Mouse (Mus musculus): ENCODE measurements around the gene Stat2.
"Not testable (repeated sequence)": the region's sequence is repeated elsewhere in the genome, so short reads cannot be mapped to it uniquely, and the experiment has no call there.

Gene Stat2

DNA sequence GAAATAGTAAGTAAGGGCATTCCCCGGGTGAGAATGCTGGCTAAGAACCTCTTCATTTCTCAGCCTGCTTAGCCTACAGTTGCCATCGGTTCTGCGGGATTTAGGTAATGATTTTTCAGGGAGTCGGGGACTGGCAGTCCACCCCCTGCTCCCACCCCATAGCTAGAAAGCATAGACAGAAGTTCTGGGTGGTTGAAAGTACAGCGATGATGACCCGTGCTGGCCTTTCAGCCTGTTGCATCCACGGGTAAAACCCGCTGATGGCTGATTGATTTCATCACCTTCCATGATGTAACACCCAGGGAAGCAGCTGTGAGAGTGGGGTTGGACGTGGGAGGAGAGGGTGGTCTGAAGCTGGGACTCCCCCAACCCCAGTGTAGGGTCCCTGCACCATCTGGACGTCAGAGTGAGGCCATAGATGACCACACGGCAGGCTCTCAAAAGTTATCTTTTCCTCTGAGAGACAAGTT, 28.4 kb downstream of the Stat2 start, which contains the start of gene Il23a:
Gene Il23a (minus strand): TSS at position 51 of the 470 bp plus-strand sequence.
- H3K36me3 ChIP-seq (ENCODE audit: control insufficient read depth, insufficient read depth, low read length, poor library complexity, severe bottlenecking) = no peaks in the 10 kb centered on the region
- DNase-seq (ENCODE audit: low read depth, low spot score) = no peak
- no peaks in the 10 kb centered on the region for H3K27me3 ChIP-seq (ENCODE audit: control insufficient read depth, insufficient read depth, low read length, poor library complexity, severe bottlenecking)

DNA sequence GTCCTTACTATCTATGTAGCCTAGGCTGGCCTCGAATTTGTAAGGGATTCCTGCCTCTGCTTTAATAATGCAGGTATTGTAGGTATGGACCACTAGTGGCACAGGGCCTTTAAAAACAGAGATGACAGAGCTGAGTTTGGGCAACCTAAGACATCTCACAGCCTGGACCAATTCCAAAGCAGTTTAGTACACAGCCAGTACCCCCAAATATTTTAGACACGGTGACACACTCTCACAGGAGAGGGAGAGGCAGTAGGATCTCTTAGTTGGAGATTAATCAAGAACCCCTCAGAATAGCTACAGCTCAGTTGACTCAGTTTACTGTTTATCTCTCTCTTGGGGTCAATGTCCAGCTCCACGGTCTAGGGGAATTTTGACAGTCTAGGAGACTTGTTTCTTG, 32.0 kb downstream of the Stat2 start:
- Histone ChIP-seq H3K27me3 (ENCODE audit: control insufficient read depth, insufficient read depth, low read length, poor library complexity, severe bottlenecking) (no peaks in the 10 kb centered on the region), H3K36me3 (ENCODE audit: control insufficient read depth, insufficient read depth, low read length, poor library complexity, severe bottlenecking) (no peaks in the 10 kb centered on the region)
- DNase-seq (ENCODE audit: low read depth, low spot score) = no peak

DNA sequence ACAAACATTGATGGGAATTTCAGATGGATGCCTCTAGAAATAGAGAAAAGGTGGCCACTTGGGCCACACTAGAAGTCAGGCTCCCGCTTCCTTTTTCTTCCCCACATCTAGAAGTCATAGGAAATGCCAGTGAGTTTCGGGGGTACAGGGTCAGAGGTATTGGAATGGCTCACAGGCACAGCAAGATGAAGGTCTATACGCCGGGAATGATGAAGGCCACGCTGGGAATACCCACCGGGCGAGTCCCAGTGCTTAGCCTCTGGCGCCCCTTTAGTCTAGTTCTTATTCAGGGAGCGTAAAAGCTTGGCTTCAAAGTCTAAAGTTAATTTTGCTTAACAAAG, 32.4 kb downstream of the Stat2 start:
- no peak for DNase-seq (ENCODE audit: low read depth, low spot score)
- Histone ChIP-seq H3K27me3 (ENCODE audit: control insufficient read depth, insufficient read depth, low read length, poor library complexity, severe bottlenecking) (no peaks in the 10 kb centered on the region), H3K36me3 (ENCODE audit: control insufficient read depth, insufficient read depth, low read length, poor library complexity, severe bottlenecking) (no peaks in the 10 kb centered on the region)

DNA sequence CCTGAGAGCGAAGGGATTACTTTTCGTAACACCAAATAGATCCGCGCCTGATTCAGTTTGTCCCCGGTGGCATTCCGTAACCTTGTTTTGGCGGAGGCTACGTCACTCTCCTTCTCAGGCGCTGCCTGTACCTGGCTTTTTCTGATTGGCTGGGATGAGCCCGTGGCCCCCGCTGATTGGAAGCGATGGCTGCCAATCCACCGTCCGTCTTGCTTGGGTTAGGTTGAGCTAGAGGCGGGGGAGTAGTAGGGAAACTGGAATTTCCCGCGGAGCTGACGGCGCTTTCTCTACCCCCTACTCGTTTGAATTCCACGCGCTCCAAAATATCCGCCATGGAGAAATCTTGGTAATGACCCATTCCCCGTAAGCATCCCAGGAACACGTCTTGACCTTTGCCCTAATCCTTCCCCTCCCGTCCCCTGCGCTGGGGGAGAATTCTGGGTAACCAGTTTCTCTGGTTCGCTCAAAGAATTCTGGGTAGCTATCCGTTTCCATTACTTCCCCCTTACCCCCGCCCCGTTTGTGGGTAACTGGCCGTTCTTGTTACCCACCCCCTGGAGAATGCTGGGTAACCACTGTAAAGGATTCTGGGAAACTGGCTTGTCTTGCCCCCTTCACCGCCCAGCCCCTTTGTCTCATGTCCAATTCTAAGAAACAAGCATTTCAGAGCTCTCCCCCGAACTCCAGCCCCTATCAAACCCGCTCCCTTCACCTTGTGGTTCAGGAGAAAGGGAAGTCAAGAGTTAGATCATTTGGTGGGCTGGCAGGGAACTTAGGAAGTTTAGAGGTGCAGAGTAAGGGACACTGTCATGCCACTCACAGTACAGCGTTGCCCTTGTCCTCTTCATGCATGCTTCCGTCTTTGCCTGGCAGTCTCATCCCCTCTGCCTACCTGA, 33.0 kb downstream of the Stat2 start, which contains the start of gene Pan2:
Gene Pan2 (plus strand): TSS at position 210 of the 896 bp plus-strand sequence.
- H3K27me3 ChIP-seq (ENCODE audit: control insufficient read depth, insufficient read depth, low read length, poor library complexity, severe bottlenecking) = no peaks in the 10 kb centered on the region
- no peaks in the 10 kb centered on the region for H3K36me3 ChIP-seq (ENCODE audit: control insufficient read depth, insufficient read depth, low read length, poor library complexity, severe bottlenecking)

DNA sequence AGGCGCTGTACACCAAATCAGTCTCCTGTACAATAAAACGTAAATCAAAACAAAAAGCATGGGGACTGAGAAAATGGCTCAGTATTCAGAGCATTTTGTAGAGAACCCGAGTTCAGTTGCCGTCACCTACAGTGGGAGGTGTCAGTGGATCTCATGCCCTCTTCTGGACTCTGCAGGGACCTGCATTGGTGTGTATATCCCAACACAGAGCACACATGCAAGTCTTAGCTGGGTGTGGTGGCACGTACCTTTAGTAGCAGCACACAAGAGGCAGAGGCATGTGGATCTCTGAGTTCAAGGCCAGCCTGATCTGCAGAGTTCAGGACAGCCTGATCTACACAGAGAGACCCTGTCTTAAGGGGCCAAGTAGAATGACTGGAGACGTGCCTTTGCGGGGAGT, 39.3 kb downstream of the Stat2 start:
- no peak for DNase-seq (ENCODE audit: low read depth, low spot score)
- Histone ChIP-seq H3K36me3 (ENCODE audit: control insufficient read depth, insufficient read depth, low read length, poor library complexity, severe bottlenecking) (no peaks in the 10 kb centered on the region), H3K27me3 (ENCODE audit: control insufficient read depth, insufficient read depth, low read length, poor library complexity, severe bottlenecking) (no peaks in the 10 kb centered on the region)

More for the DNA sequence above, 33.0 kb downstream of the Stat2 start, which contains the start of gene Pan2:
- DNase-seq (ENCODE audit: low read depth, low spot score) = peak; percentile 100

DNA sequence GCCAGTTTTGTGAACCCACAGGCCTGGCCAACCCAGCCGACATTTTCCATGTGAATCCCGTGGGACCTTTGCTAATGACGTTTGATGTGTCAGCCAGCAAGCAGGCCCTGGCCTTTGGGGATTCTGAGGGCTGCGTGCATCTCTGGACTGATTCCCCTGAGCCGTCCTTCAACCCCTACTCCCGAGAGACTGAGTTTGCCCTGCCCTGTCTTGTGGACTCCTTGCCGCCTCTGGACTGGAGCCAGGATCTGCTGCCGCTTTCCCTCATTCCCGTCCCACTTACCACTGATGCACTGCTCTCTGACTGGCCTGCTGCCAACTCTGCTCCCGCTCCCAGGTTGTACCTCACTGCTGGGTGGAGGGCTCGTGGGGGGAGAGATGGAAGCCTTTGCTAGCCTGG, 39.8 kb downstream of the Stat2 start:
- no peaks in the 10 kb centered on the region; the same call in 1 of the 2 replicates for H3K36me3 ChIP-seq (ENCODE audit: control insufficient read depth, insufficient read depth, low read length, poor library complexity, severe bottlenecking)
- H3K27me3 ChIP-seq (ENCODE audit: control insufficient read depth, insufficient read depth, low read length, poor library complexity, severe bottlenecking) = no peaks in the 10 kb centered on the region
- DNase-seq (ENCODE audit: low read depth, low spot score) = peak; percentile 26

DNA sequence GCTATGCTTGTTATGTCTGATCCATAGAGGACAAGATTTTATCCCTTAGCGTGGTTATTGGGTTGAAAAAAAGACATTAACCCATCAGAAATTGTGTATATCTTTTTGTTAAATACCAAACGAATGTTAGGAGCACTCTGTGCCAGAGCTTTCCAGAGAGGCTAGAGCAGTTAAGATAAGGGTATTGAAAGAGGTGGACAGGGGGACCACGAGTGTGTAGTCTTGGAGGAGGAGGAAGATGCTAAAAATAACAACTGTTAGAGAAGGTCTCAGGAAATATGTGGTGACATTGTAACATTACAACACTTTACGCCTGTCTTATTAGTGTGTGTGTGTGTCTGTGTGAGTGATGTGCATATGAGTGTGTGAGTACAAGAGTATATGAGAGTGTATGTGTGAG, 40.5 kb downstream of the Stat2 start:
- Histone ChIP-seq H3K36me3 (ENCODE audit: control insufficient read depth, insufficient read depth, low read length, poor library complexity, severe bottlenecking) (peaks cover 2% of the 10 kb centered on the region; the same call in 1 of the 2 replicates), H3K27me3 (ENCODE audit: control insufficient read depth, insufficient read depth, low read length, poor library complexity, severe bottlenecking) (no peaks in the 10 kb centered on the region)
- no peak for DNase-seq (ENCODE audit: low read depth, low spot score)

DNA sequence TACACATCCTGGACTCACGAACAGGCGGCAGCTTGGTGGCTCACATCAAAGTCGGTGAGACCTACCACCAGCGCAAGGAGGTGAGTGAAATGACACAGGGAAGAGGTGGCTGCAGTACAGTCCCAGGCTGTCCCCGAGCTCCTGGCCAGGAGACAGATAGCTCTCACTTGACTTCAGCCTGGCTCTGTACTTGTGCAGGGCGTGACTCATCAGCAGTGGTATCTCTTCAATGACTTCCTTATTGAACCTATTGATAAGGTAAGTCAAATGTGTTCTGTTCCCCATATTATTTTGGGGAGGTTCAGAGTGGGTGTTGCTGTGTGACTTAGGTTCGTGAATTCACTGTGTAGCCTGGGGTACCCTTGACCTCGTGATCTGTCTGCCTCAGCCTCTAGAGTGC, 45.2 kb downstream of the Stat2 start:
- DNase-seq (ENCODE audit: low read depth, low spot score) = no peak
- Histone ChIP-seq H3K27me3 (ENCODE audit: control insufficient read depth, insufficient read depth, low read length, poor library complexity, severe bottlenecking) (no peaks in the 10 kb centered on the region), H3K36me3 (ENCODE audit: control insufficient read depth, insufficient read depth, low read length, poor library complexity, severe bottlenecking) (peaks cover 9% of the 10 kb centered on the region; the same call in 1 of the 2 replicates)

DNA sequence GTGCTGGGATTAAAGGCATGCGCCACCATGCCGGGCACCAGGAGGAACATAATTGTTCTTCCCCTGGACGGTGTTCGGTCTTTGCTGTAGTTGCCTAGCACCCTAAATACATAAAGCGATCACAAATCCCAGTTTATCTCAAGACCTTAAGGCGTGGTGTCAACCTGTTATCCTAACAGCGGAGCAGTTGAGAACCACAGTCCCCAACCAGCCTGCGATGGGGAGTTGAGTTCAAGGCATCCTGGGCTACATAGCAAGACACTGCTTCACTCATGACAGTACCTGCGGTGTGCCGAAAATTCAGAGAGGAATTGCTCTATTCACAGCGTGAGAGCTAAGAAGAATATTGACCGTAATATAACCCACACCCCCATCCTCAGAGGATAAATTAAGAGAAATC, 51.3 kb downstream of the Stat2 start:
- peaks cover 5% of the 10 kb centered on the region; the same call in 1 of the 2 replicates for H3K36me3 ChIP-seq (ENCODE audit: control insufficient read depth, insufficient read depth, low read length, poor library complexity, severe bottlenecking)
- DNase-seq (ENCODE audit: low read depth, low spot score) = no peak
- H3K27me3 ChIP-seq (ENCODE audit: control insufficient read depth, insufficient read depth, low read length, poor library complexity, severe bottlenecking) = no peaks in the 10 kb centered on the region

DNA sequence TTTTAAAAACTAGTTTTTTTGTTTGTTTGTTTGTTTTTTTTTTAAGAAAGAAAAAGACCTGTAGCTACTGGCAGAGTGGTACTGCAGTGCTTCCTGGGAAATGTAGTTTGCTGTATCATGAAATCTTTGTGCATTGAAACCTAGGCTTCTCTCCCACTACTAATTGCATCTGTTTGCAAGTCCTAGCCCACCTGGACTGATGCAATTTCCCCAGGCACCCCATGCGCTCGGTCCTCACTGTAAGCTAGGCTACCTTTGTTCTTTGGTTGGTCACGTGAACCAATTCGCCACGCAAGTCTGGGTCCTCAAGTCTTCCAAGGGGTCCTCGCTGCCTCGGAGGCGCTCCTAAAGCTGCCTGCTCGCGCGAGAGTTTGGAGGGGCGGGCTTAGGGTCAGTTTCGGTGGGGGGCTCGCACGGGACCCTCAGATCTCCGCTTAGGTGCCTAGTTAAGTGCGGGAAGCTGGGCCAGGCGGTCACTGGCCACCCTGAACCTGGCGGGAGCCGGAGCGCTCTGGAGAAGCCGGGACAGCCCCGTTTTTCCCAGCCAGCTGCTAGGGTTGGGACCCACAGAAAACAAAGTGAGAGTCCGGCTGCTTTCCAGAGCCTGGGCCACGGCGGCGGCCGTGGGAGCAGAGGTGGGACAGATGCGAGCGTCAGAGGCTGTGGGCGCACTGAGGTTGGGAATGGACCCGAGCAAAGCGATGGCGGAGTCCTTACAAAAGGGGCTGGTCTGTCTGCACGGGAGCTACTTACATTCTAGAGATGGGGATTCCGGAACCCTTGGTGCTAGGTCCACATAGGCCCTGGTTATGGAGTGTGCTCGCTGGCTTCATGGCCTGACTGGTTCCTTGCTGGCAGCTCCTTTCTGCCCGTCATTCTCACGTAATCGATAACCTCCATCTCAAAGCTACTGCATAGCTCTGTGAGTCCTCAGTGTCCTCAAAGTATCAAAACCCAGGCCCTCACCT, 52.1 kb downstream of the Stat2 start, which contains the start of gene Cnpy2:
Gene Cnpy2 (plus strand): TSS at position 319 of the 968 bp plus-strand sequence.
- H3K36me3 ChIP-seq (ENCODE audit: control insufficient read depth, insufficient read depth, low read length, poor library complexity, severe bottlenecking) = peaks cover 4% of the 10 kb centered on the region; the same call in 1 of the 2 replicates
- H3K27me3 ChIP-seq (ENCODE audit: control insufficient read depth, insufficient read depth, low read length, poor library complexity, severe bottlenecking) = no peaks in the 10 kb centered on the region
- peak; percentile 77 for DNase-seq (ENCODE audit: low read depth, low spot score)

DNA sequence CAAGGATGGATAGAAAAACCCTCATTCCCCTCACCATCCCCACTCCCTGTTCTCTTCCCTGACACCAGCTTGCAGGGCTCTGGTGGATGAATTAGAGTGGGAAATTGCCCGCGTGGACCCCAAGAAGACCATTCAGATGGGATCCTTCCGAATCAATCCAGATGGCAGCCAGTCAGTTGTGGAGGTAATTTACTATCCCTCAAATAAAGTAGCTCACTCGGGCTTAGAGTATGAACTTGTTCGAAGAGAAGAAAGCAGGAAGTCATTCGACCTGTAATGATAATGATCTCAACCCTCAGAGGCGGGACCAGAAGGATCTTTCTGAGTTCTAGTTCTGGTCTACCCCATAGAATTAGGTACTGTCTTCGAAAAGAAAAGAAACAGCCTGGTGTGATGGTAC, 53.2 kb downstream of the Stat2 start:
- no peak for DNase-seq (ENCODE audit: low read depth, low spot score)
- no peaks in the 10 kb centered on the region; the same call in 1 of the 2 replicates for H3K36me3 ChIP-seq (ENCODE audit: control insufficient read depth, insufficient read depth, low read length, poor library complexity, severe bottlenecking)

DNA sequence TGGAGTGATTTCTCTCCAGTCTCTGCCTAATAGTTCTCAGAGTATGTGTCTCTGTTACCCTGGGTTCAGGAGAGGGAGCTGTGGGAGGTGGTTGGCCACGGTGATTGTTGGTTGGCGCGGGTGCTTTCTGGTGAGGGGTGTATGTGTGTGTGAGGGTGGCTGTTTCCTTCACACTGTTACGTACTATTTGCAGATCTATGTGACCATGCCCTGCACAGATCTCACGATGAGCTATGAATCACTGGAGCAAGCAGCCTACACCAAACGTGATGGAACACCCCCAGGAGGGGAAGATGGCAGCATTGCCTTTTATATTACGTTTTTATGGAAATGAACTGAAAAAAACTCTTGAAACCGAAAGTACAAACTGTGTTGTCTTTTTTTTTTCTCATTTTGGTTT, 56.5 kb downstream of the Stat2 start:
- Histone ChIP-seq H3K27me3 (ENCODE audit: control insufficient read depth, insufficient read depth, low read length, poor library complexity, severe bottlenecking) (no peaks in the 10 kb centered on the region), H3K36me3 (ENCODE audit: control insufficient read depth, insufficient read depth, low read length, poor library complexity, severe bottlenecking) (no peaks in the 10 kb centered on the region)
- DNase-seq (ENCODE audit: low read depth, low spot score) = no peak

More for the DNA sequence above, 53.2 kb downstream of the Stat2 start:
- no peaks in the 10 kb centered on the region for H3K27me3 ChIP-seq (ENCODE audit: control insufficient read depth, insufficient read depth, low read length, poor library complexity, severe bottlenecking)

DNA sequence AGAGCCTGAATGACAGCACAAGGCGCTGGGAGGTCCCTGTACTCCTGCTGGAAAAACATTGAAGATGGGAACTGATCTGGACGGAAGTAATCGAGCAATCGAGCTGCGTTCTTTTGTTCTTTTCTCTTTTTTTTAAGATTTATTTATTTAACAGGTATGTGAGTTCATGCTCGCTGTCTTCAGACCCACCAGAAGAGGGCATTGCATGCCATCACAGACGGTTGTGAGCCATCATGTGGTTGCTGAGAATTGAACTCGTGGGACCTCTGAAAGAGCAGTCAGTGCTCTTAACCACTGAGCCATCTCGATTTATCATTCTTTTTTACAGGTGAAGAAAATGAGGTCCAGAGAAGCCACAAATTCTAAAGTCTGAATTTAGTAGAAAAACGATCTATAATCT, 57.3 kb downstream of the Stat2 start:
- no peaks in the 10 kb centered on the region for H3K36me3 ChIP-seq (ENCODE audit: control insufficient read depth, insufficient read depth, low read length, poor library complexity, severe bottlenecking)
- peak; percentile 41 for DNase-seq (ENCODE audit: low read depth, low spot score)
- H3K27me3 ChIP-seq (ENCODE audit: control insufficient read depth, insufficient read depth, low read length, poor library complexity, severe bottlenecking) = no peaks in the 10 kb centered on the region

DNA sequence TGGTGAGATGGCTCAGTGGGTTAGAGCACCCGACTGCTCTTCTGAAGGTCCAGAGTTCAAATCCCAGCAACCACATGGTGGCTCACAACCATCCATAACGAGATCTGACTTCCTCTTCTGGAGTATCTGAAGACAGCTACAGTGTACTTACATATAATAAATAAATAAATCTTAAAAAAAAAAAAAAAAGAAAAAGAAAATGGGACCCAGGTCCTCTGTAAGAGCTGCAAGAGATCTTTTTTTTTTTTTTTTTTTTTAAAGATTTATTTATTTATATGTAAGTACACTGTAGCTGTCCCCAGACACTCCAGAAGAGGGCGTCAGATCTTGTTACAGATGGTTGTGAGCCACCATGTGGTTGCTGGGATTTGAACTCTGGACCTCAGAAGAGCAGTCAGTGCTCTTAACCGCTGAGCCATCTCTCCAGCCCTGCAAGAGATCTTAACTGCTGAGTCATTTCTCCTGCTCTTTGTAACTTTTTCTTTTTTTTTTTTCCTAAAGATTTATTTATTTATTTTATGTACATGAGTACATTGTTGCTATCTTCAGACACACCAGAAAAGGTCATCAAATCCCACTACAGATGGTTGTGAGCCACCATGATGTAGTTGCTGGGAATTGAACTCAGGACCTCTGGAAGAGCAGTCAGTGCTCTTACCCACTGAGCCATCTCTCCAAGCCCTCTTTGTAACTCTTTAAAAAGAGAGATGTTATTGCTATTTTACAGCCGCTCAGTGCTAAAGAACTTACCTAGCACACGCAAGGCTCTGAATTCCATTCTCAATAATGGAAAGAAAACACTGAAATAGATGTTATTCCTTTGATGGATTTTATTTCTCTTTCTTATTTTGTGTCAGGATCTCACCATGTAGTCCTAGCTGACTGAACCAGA, 62.2 kb downstream of the Stat2 start:
- H3K27me3 ChIP-seq (ENCODE audit: control insufficient read depth, insufficient read depth, low read length, poor library complexity, severe bottlenecking); DNase-seq (ENCODE audit: low read depth, low spot score): not testable (repeated sequence)

More for the DNA sequence above, 62.2 kb downstream of the Stat2 start:
- not testable (repeated sequence) for H3K36me3 ChIP-seq (ENCODE audit: control insufficient read depth, insufficient read depth, low read length, poor library complexity, severe bottlenecking)

Measured in splenic B cell, adult 2 months (primary cell).